Mouse (Mus musculus) ES-Bruce4 (cell line): ENCODE measurements at regions not wholly inside any gene's neighbourhood (a gene's known extent, or its start where the extent isn't known, plus 50 kb on each side); places are given as distances from the start of the nearest gene placed in this dataset.

Experiments
- H3K27ac ChIP-seq: 2 replicates; pipeline ENCODE4 v1.5.1; 2012; ENCODE audit warnings: low read length, inconsistent platforms; ENCODE audit not compliant: insufficient read depth
- H3K27me3 ChIP-seq: 2 replicates; pipeline ENCODE4 v1.6.1; 2012; ENCODE audit warnings: mild to moderate bottlenecking, low read length, inconsistent platforms; ENCODE audit not compliant: control insufficient read depth, poor library complexity, insufficient read depth, severe bottlenecking
- H3K36me3 ChIP-seq: 2 replicates; pipeline ENCODE4 v1.6.1; 2012; ENCODE audit warnings: inconsistent platforms, mild to moderate bottlenecking, low read length, moderate library complexity; ENCODE audit not compliant: control insufficient read depth, poor library complexity, insufficient read depth, severe bottlenecking
- H3K4me1 ChIP-seq: one replicate; pipeline ENCODE4 v1.8.1; 2011; ENCODE audit warnings: low read length; ENCODE audit not compliant: control insufficient read depth, insufficient read depth
- H3K4me3 ChIP-seq: 2 replicates; pipeline ENCODE4 v1.5.1; 2011; ENCODE audit warnings: low read depth, mild to moderate bottlenecking, low read length
- H3K9ac ChIP-seq: 2 replicates; pipeline ENCODE4 v1.6.1; 2012; ENCODE audit warnings: low read depth, mild to moderate bottlenecking, inconsistent platforms; ENCODE audit not compliant: poor library complexity, severe bottlenecking
- H3K9me3 ChIP-seq: replicated peaks from 2 replicates; pipeline ENCODE4 v1.6.1; 2012; ENCODE audit warnings: mild to moderate bottlenecking, low read length, inconsistent platforms; ENCODE audit not compliant: control insufficient read depth, poor library complexity, insufficient read depth, severe bottlenecking
- CTCF ChIP-seq: IDR thresholded peaks from one replicate; pipeline ENCODE4 v1.8.1; 2011; ENCODE audit warnings: low read depth, low read length
- EP300 ChIP-seq: IDR thresholded peaks from 2 replicates; pipeline ENCODE4 v1.6.1; 2011; ENCODE audit warnings: low read depth, low read length; ENCODE audit not compliant: insufficient read depth
- POLR2A ChIP-seq: IDR thresholded peaks from one replicate; pipeline ENCODE4 v1.8.1; 2011; ENCODE audit warnings: low read length; ENCODE audit not compliant: insufficient read depth

GRCm38 (mm10) chr11:32883062-32883852 lies 58.9 kb upstream of the Smim23 start:
- Histone ChIP-seq H3K4me3 (no peak overlapping the region), H3K36me3 (no peaks in the 10 kb centered on the region), H3K4me1 (no peaks in the 10 kb centered on the region), H3K9me3 (peaks cover 4% of the 10 kb centered on the region; the same call in 1 of the 2 replicates), H3K9ac (no peak overlapping the region), H3K27ac (no peak overlapping the region), H3K27me3 (no peaks in the 10 kb centered on the region)
- TF ChIP-seq POLR2A, result no peak
- no peak for TF ChIP-seq CTCF
- TF ChIP-seq EP300, result no peak

GRCm38 (mm10) chr11:32878967-32879366 lies 54.6 kb upstream of the Smim23 start:
- no peak overlapping the region for H3K4me3 ChIP-seq
- H3K27me3 ChIP-seq, result no peaks in the 10 kb centered on the region
- H3K27ac ChIP-seq, result no peak overlapping the region
- no peak overlapping the region for H3K9ac ChIP-seq
- TF ChIP-seq POLR2A, result no peak
- TF ChIP-seq CTCF, result no peak
- TF ChIP-seq EP300, result no peak
- peaks cover 4% of the 10 kb centered on the region; the same call in 1 of the 2 replicates for H3K9me3 ChIP-seq
- H3K36me3 ChIP-seq, result no peaks in the 10 kb centered on the region
- no peaks in the 10 kb centered on the region for H3K4me1 ChIP-seq
